9 mouse cellular contexts compared by ENCODE assay signal in the genomic region with DNA sequence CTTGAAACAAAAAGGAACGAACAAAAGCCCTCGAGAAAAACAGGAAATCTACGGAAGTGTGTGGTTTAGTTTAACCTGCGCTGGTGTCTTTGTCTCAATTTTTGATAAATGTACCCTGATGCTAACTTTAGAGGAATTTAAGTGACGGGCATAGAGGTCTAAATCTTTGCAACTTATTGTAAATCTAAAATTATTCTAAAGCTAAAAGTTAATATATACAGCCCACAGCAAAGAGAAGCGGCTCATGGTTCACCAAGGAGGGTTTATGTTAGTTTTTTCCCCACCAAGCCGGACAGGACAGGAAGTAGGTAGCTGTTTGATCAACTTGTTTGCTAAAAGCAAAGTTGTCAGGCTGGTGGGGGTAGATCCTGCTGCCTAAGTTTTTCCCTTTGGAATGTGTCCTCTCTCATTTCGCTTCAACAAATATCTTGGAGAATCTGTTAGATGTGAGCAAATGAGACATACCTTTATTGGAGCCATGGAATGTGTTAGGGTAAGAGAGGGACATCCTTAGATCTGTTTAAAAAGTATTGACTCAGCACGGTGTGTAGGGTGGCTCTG. TPM values are rescaled to one million over a fixed set of nuclear protein-coding genes. Genes with fewer than 3 reads are reported as not detected.
DNase-seq lines count a peak whose midpoint lies in the region; ATAC-seq lines count a peak whose summit lies in the region.
"Had no signal": no experiment of that assay in that cellular context is flagged by ENCODE, and none has a peak within 500 bp of the region (broad histone marks: within the 10 kb centered on the region; RNA-seq: fewer than 3 reads in every experiment).

No protein-coding gene starts in this region.

- H3K27ac ChIP-seq in heart, embryonic 16.5 days (ENCODE audit: low read length): no peak overlapping the region
- peak overlapping the region; percentile 81 for H3K27ac ChIP-seq in liver, embryonic 16.5 days (ENCODE audit: low read length)

- peaks cover 3% of the 10 kb centered on the region; the same call in 1 of the 2 replicates for H3K4me1 ChIP-seq in heart, embryonic 16.5 days (ENCODE audit: control insufficient read depth, insufficient read depth, low read length)
- H3K4me1 ChIP-seq in liver, embryonic 16.5 days (ENCODE audit: control insufficient read depth, low read depth, low read length): peaks cover 4% of the 10 kb centered on the region; the same call in 1 of the 2 replicates

- H3K27me3 ChIP-seq in heart, embryonic 16.5 days (ENCODE audit: control insufficient read depth, insufficient read depth, low read length): no peaks in the 10 kb centered on the region
- H3K27me3 ChIP-seq in liver, embryonic 16.5 days (ENCODE audit: control insufficient read depth, insufficient read depth, low read depth, low read length): 0 out of 2 replicates have a peak, but pooled peaks cover 3% of the 10 kb centered on the region

- H3K9ac ChIP-seq in heart, embryonic 16.5 days (ENCODE audit: low read length): peak overlapping the region; percentile 65
- H3K9ac ChIP-seq in liver, embryonic 16.5 days (ENCODE audit: low read depth, low read length): peak overlapping the region; percentile 72

- peak overlapping the region; percentile 57 for H3K4me3 ChIP-seq in heart, embryonic 16.5 days (ENCODE audit: low read length)
- peak overlapping the region; percentile 66 for H3K4me3 ChIP-seq in liver, embryonic 16.5 days (ENCODE audit: low read depth, low read length)

- H3K9me3 ChIP-seq in heart, embryonic 16.5 days (replicated peaks; ENCODE audit: control insufficient read depth, low read length): peaks cover 3% of the 10 kb centered on the region; the same call in 1 of the 2 replicates
- 0 out of 2 replicates have a peak, but pooled peaks cover 2% of the 10 kb centered on the region for H3K9me3 ChIP-seq in liver, embryonic 16.5 days (replicated peaks; ENCODE audit: control insufficient read depth, low read length)

- DNase-seq in embryo, embryonic 11 days: peak; percentile 15
- no peak for DNase-seq in embryo, embryonic 10 days (ENCODE audit: low spot score)
- DNase-seq in CD4-positive helper T cell, adult 2 months (ENCODE audit: low read depth, low spot score): peak; percentile 39
- no peak for DNase-seq in adrenal gland, adult (ENCODE audit: inconsistent age in 2 of 2, low spot score in 1 of 2)
- no peak for DNase-seq in gastrocnemius, postnatal 25 days
- DNase-seq in frontal cortex, adult 2 months (ENCODE audit: extremely low spot score in 1 of 2, low spot score in 1 of 2): no peak
- DNase-seq: cerebellum, adult 8-10 months had no signal

- H3K4me2 ChIP-seq in heart, embryonic 16.5 days (ENCODE audit: low read depth, low read length): peak overlapping the region; percentile 62
- peak overlapping the region; percentile 68 for H3K4me2 ChIP-seq in liver, embryonic 16.5 days (ENCODE audit: low read depth, low read length)

- peaks cover 8% of the 10 kb centered on the region; the same call in 1 of the 2 replicates for H3K36me3 ChIP-seq in heart, embryonic 16.5 days (ENCODE audit: control insufficient read depth, insufficient read depth)
- peaks cover 2% of the 10 kb centered on the region; the same call in 1 of the 2 replicates for H3K36me3 ChIP-seq in liver, embryonic 16.5 days (ENCODE audit: control insufficient read depth, insufficient read depth)

- WGBS in heart, embryonic 16.5 days: 48% methylated on average over 9 of the region's 9 CpGs
- 8% methylated on average over 9 of the region's 9 CpGs for WGBS in liver, embryonic 16.5 days (ENCODE audit: insufficient replicate concordance)

- ATAC-seq in heart, embryonic 16.5 days (replicated peaks; ENCODE audit: extremely low read depth, insufficient read depth, low FRiP score): no peak
- peak; percentile 31; the same call in 1 of the 2 replicates for ATAC-seq in liver, embryonic 16.5 days (ENCODE audit: low read depth)

RNA-seq across cellular contexts. Expression of a gene that starts 0.7 kb away (rescaled TPM):
- polyA plus RNA-seq in heart, embryonic 16.5 days (2015; fragmentation: Nextera tagmentation; extraction: Ambion mirVana): 3.5 and 4.1 TPM in 2 replicates
- polyA plus RNA-seq in liver, embryonic 16.5 days (2015; fragmentation: Nextera tagmentation; extraction: Ambion mirVana): 6.0 and 6.3 TPM in 2 replicates
- under 1 TPM; 0.18 to 0.43 TPM for total RNA-seq in gastrocnemius, postnatal 25 days (2021)
- polyA plus RNA-seq in frontal cortex, adult 2 months (2012; rRNA removed): 0.67 and 0.84 TPM in 2 replicates

RNA-seq across cellular contexts. Expression of a gene that starts 18.9 kb away (rescaled TPM):
- 11.7 and 13.0 TPM in 2 replicates for polyA plus RNA-seq in heart, embryonic 16.5 days (2015; fragmentation: Nextera tagmentation; extraction: Ambion mirVana)
- 12.2 and 13.3 TPM in 2 replicates for polyA plus RNA-seq in liver, embryonic 16.5 days (2015; fragmentation: Nextera tagmentation; extraction: Ambion mirVana)
- 1 to 10 TPM; 5.7 to 9.2 TPM for total RNA-seq in gastrocnemius, postnatal 25 days (2021)
- polyA plus RNA-seq in frontal cortex, adult 2 months (2012; rRNA removed): 19.4 and 21.2 TPM in 2 replicates

RNA-seq across cellular contexts. Expression of a gene that starts 19.4 kb away (rescaled TPM):
- 20.6 and 23.2 TPM in 2 replicates for polyA plus RNA-seq in heart, embryonic 16.5 days (2015; fragmentation: Nextera tagmentation; extraction: Ambion mirVana)
- 11.4 and 12.5 TPM in 2 replicates for polyA plus RNA-seq in liver, embryonic 16.5 days (2015; fragmentation: Nextera tagmentation; extraction: Ambion mirVana)
- total RNA-seq in gastrocnemius, postnatal 25 days (2021): 10 to 100 TPM in 1 of 2 experiments, 1 to 10 TPM in 1; 9.4 to 11.0 TPM
- 14.2 and 14.5 TPM in 2 replicates for polyA plus RNA-seq in frontal cortex, adult 2 months (2012; rRNA removed)

RNA-seq across cellular contexts. Expression of a gene that starts 19.5 kb away (rescaled TPM):
- 228 and 262 TPM in 2 replicates for polyA plus RNA-seq in heart, embryonic 16.5 days (2015; fragmentation: Nextera tagmentation; extraction: Ambion mirVana)
- polyA plus RNA-seq in liver, embryonic 16.5 days (2015; fragmentation: Nextera tagmentation; extraction: Ambion mirVana): 121 and 134 TPM in 2 replicates
- total RNA-seq in gastrocnemius, postnatal 25 days (2021): 10 to 100 TPM; 57.7 to 58.0 TPM
- polyA plus RNA-seq in frontal cortex, adult 2 months (2012; rRNA removed): 139 and 148 TPM in 2 replicates

RNA-seq across cellular contexts. Expression of a gene that starts 53.5 kb away (rescaled TPM):
- polyA plus RNA-seq in heart, embryonic 16.5 days (2015; fragmentation: Nextera tagmentation; extraction: Ambion mirVana): 1.7 and 2.5 TPM in 2 replicates
- 9.6 and 10.5 TPM in 2 replicates for polyA plus RNA-seq in liver, embryonic 16.5 days (2015; fragmentation: Nextera tagmentation; extraction: Ambion mirVana)
- under 1 TPM; 0.28 to 0.38 TPM for total RNA-seq in gastrocnemius, postnatal 25 days (2021)
- 1.2 and 1.3 TPM in 2 replicates for polyA plus RNA-seq in frontal cortex, adult 2 months (2012; rRNA removed)

Comparison
In these comparisons a context has a peak if more than half of its experiments do, and no peak if none do; other contexts are left out.
1. DNase-seq: peak in embryo, embryonic 11 days (single experiment) and CD4-positive helper T cell, adult 2 months (single experiment); none in embryo, embryonic 10 days (single experiment), adrenal gland, adult (0 of 2), gastrocnemius, postnatal 25 days (single experiment) and frontal cortex, adult 2 months (0 of 2).